Mouse (Mus musculus): ENCODE measurements around the gene Kbtbd12. TPM values are rescaled to one million over a fixed set of nuclear protein-coding genes. Genes with fewer than 3 reads are reported as not detected.
A peak's percentile ranks its signal among the peaks of the same experiment; 100 is the strongest.

Gene Kbtbd12
- polyA plus RNA-seq, 1 experiment from 2014 or later, result 1.5 TPM

DNA sequence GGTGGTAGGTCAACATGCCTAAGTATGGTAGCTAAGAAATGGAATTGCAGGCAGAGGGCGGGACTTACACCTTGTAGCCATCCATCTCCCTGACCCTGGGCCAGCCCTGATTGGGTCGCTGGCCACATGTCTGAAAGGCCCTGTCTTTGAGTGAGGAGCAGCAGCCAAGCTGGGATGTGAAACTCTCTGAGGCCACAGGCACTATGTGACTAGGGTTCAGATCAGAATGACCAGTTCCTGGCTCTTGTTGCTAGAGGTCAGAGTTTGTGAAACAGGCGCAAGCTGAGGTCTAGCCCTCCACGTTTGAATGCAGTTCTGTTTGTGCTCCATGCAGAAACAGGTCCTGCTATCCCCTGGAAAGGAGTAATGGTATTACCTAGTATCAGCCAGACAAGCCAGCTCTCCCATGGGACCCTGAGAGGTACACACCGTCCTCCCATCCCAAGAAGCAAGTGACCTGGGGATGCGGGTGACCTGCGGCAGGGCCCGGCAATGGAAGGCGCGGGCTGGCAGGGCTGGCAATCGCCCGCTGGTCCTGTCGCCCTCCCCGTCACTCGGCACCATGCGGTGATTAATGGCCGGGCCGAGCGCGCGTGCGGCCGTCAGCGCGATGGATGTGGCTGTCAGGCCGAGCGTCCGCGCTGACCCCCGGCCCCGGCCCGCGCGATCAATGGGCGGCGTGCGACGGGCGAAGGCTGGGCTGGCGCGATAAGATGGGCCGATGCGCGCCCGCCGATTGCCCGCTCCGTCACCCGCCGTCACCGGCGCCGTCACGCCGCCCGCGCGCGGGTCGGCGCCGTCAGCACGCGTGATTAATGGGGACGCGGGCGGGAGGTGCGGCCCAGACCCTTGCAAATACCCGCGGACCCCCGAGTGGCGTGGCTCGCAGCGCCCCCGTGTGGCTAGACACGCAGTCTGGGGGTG, 138.0 kb downstream of the Kbtbd12 start:
- 3% methylated on average over 76 of the region's 76 CpGs for WGBS (ENCODE audit: insufficient replicate concordance)
- no peaks in the 10 kb centered on the region for H3K27me3 ChIP-seq
- peak overlapping the region; percentile 94 for H3K27ac ChIP-seq (replicated peaks)
- peaks cover 49% of the 10 kb centered on the region for H3K36me3 ChIP-seq (replicated peaks)
- peaks cover 66% of the 10 kb centered on the region for H3K4me1 ChIP-seq (replicated peaks)
- ATAC-seq (ENCODE audit: insufficient read depth), result peak; percentile 56
- no peaks in the 10 kb centered on the region for H3K9me3 ChIP-seq (replicated peaks)
- peak overlapping the region; percentile 97 for H3K4me2 ChIP-seq
- H3K4me3 ChIP-seq (replicated peaks), result peak overlapping the region; percentile 64
- H3K9ac ChIP-seq, result peak overlapping the region; percentile 65

Other genes starting within 250 kb of the Kbtbd12 start
- 17.1 and 17.9 TPM in 2 replicates for gene Eefsec, start 191.4 kb downstream of the Kbtbd12 start, polyA plus RNA-seq (2015; fragmentation: Nextera tagmentation; extraction: Ambion mirVana)
- gene Ruvbl1, start 172.5 kb downstream of the Kbtbd12 start, polyA plus RNA-seq (2015; fragmentation: Nextera tagmentation; extraction: Ambion mirVana), result 68.2 and 73.7 TPM in 2 replicates
- gene Sec61a1, start 119.0 kb downstream of the Kbtbd12 start, polyA plus RNA-seq (2015; fragmentation: Nextera tagmentation; extraction: Ambion mirVana), result 123 and 141 TPM in 2 replicates
- gene Mgll, start 86.5 kb upstream of the Kbtbd12 start, polyA plus RNA-seq (2015; fragmentation: Nextera tagmentation; extraction: Ambion mirVana), result 69.7 and 71.6 TPM in 2 replicates
- 57.7 and 66.9 TPM in 2 replicates for gene Abtb1, start 204.0 kb upstream of the Kbtbd12 start, polyA plus RNA-seq (2015; fragmentation: Nextera tagmentation; extraction: Ambion mirVana)
- gene Podxl2, start 237.1 kb upstream of the Kbtbd12 start, polyA plus RNA-seq (2015; fragmentation: Nextera tagmentation; extraction: Ambion mirVana), result 1.7 and 1.8 TPM in 2 replicates